Mouse (Mus musculus) heart, embryonic 11.5 days (tissue): ENCODE measurements around the gene Slc47a1. TPM values are rescaled to one million over a fixed set of nuclear protein-coding genes. Genes with fewer than 3 reads are reported as not detected.
"Not testable (repeated sequence)": the region's sequence is repeated elsewhere in the genome, so short reads cannot be mapped to it uniquely, and the experiment has no call there.

Experiments
- ATAC-seq: fragments of 200-750 bp; cut with Nextera tagmentation; replicated peaks from 2 replicates; pipeline ENCODE4 v1.8.0; 2017; ENCODE audit warnings: moderate library complexity; ENCODE audit not compliant: insufficient number of reproducible peaks, low FRiP score, low TSS enrichment
- H3K27ac ChIP-seq: fragments of 300-500 bp; sonication (generic); 2 replicates; pipeline ENCODE4 v1.5.1; 2014; ENCODE audit warnings: mild to moderate bottlenecking, low read depth, low read length
- H3K27me3 ChIP-seq: fragments of 300-500 bp; sonication (generic); 2 replicates; pipeline ENCODE4 v1.6.1; 2014; ENCODE audit warnings: mild to moderate bottlenecking, low read length, mixed read lengths; ENCODE audit not compliant: control insufficient read depth, insufficient read depth
- H3K36me3 ChIP-seq: fragments of 300-500 bp; sonication (generic); 2 replicates; pipeline ENCODE4 v1.6.1; 2014; ENCODE audit warnings: mild to moderate bottlenecking, low read length, moderate library complexity, mixed read lengths; ENCODE audit not compliant: control insufficient read depth, insufficient read depth
- H3K4me1 ChIP-seq: fragments of 300-500 bp; sonication (generic); 2 replicates; pipeline ENCODE4 v1.6.1; 2014; ENCODE audit warnings: low read length; ENCODE audit not compliant: control insufficient read depth, insufficient read depth
- H3K4me2 ChIP-seq: fragments of 300-500 bp; sonication (generic); 2 replicates; pipeline ENCODE4 v1.6.1; 2014; ENCODE audit warnings: mild to moderate bottlenecking, moderate library complexity
- H3K4me3 ChIP-seq: fragments of 300-500 bp; sonication (generic); 2 replicates; pipeline ENCODE4 v1.5.1; 2014; ENCODE audit warnings: low read depth, low read length
- H3K9ac ChIP-seq: fragments of 300-500 bp; sonication (generic); 2 replicates; pipeline ENCODE4 v1.6.1; 2014; ENCODE audit warnings: mild to moderate bottlenecking, low read depth, low read length, moderate library complexity
- H3K9me3 ChIP-seq: fragments of 300-500 bp; sonication (generic); replicated peaks from 2 replicates; pipeline ENCODE4 v1.6.1; 2016; ENCODE audit warnings: low read length; ENCODE audit not compliant: control insufficient read depth
- WGBS: fragments of 180-500 bp; shearing (Covaris S2); extraction: QIAGEN DNeasy Blood & Tissue Kit; methylation state at CpG from one replicate; pipeline ENCODE4 v1.1.7; 2014; ENCODE audit not compliant: insufficient replicate concordance; 5-methylcytosine and 5-hydroxymethylcytosine counted together
- polyA plus RNA-seq: library from polyadenylated mRNA; unstranded; fragments of >200 nt; fragmentation: Nextera tagmentation; extraction: Ambion mirVana; gene quantifications from 2 replicates; pipeline ENCODE4 v1.2.1, GENCODE M21; 2014

The Slc47a1 gene
- polyA plus RNA-seq, 1 experiment from 2014 or later, result 20.2 TPM

DNA sequence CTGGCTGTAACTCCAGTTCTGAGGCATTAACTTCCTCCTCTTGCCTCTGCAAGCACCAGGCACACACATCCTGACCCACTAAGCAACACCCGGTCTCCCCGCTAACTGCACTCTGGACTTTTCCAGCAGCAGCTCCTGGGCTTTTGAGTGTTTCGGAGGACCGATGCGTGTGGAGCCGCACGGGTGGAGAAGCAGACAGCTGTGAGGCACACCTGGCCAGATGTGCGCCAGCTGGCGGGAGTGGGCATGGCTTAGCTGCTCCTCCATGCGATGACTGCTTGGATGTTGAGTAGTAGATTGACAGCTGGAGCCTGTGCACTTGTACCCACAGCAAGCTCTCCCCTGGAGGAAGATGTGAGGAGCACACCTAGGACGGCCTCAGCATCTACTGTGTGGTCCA is 33.1 kb upstream of the Slc47a1 start:
- Histone ChIP-seq H3K9me3 (no peaks in the 10 kb centered on the region), H3K4me1 (no peaks in the 10 kb centered on the region), H3K27ac (no peak overlapping the region), H3K36me3 (no peaks in the 10 kb centered on the region), H3K9ac (no peak overlapping the region), H3K4me3 (no peak overlapping the region), H3K4me2 (no peak overlapping the region), H3K27me3 (peaks cover 2% of the 10 kb centered on the region; the same call in 1 of the 2 replicates)
- ATAC-seq, result no peak
- 75% methylated on average over 11 of the region's 11 CpGs for WGBS

DNA sequence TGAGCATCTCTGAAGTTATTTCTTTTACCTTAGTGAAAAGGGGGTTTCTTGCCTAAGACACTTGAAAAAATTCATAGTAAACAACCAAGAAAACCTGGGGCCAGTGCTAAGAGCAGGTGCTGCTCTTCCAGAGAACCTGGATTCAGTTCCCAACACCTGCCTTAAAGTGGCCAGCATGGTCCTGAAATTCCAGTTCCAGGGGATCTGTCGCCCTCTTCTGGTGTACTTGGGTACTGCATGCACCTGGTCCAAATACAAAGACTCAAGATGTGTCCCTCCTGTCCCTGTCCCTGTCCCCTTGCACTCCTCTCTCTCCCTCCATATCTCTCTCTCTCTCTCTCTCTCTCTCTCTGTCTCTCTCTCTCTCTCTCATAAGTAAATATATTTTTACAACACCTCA is 32.0 kb upstream of the Slc47a1 start:
- H3K9me3 ChIP-seq, result no peaks in the 10 kb centered on the region
- 0% methylated on average over 1 of the region's 1 CpGs for WGBS
- no peak for ATAC-seq
- no peaks in the 10 kb centered on the region for H3K36me3 ChIP-seq
- no peak overlapping the region for H3K9ac ChIP-seq
- no peaks in the 10 kb centered on the region for H3K4me1 ChIP-seq
- H3K27me3 ChIP-seq, result peaks cover 2% of the 10 kb centered on the region; the same call in 1 of the 2 replicates
- H3K27ac ChIP-seq, result no peak overlapping the region
- H3K4me3 ChIP-seq, result no peak overlapping the region
- no peak overlapping the region for H3K4me2 ChIP-seq

DNA sequence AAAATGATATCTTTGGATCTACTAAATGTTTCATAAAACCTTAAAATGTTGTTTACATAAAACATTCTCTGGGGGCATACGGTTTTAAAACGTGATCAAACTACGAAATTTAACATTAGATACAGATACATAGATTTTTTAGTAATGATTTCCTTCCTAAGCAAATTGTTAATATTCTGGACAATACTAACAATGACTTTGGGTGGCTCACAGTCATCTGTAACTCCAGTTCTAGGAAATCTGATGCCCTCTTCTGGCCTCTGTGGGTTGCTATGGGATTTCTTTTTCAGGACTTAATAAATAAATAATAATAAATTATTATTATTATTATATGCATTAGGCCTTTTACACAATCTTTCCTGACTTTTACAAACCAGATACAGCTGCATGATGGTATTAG is 30.9 kb upstream of the Slc47a1 start:
- Histone ChIP-seq H3K36me3 (no peaks in the 10 kb centered on the region), H3K27ac (no peak overlapping the region), H3K4me2 (peak overlapping the region; percentile 67), H3K9ac (no peak overlapping the region), H3K27me3 (peaks cover 2% of the 10 kb centered on the region; the same call in 1 of the 2 replicates), H3K9me3 (no peaks in the 10 kb centered on the region), H3K4me3 (peak overlapping the region; percentile 78), H3K4me1 (no peaks in the 10 kb centered on the region)
- no peak for ATAC-seq
- 21% methylated on average over 3 of the region's 3 CpGs for WGBS

DNA sequence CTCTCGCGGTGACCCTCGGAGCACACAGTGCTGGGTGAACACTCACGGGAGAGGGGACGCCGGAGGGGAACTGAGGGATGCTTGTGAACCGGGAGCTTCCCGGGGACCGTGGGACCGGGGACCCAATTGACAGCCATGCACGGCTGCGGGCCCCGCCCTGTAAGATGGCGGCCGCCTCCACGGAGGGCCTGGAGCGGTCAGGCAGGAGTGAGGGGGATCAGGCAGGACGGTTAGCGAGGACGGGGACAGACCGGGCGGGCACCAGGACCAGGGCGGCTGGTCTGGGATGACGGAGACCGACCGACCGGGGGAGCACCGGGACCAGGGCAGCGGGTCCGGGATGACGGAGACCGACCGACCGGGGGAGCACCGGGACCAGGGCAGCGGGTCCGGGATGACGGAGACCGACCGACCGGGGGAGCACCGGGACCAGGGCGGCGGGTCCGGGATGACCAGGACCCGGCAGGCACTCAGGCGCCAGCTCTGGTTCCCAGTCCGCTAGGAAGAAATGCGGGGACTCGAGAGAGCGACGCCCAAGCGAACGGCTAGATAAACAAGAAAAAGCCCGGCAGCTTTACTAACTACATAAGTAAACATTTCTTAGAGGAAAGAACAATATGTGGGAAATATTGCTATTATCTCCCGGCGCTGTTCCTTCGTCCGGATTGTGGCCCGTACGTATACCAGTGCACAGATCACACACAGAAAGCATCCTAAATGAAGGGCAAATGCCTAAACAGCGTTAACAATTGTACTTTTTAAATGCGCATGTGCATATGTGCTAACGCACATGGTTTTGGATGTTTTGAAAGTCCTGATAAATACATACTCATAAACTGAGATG is 30.3 kb upstream of the Slc47a1 start:
- no peaks in the 10 kb centered on the region for H3K4me1 ChIP-seq
- under 1% methylated on average over 64 of the region's 64 CpGs for WGBS

DNA sequence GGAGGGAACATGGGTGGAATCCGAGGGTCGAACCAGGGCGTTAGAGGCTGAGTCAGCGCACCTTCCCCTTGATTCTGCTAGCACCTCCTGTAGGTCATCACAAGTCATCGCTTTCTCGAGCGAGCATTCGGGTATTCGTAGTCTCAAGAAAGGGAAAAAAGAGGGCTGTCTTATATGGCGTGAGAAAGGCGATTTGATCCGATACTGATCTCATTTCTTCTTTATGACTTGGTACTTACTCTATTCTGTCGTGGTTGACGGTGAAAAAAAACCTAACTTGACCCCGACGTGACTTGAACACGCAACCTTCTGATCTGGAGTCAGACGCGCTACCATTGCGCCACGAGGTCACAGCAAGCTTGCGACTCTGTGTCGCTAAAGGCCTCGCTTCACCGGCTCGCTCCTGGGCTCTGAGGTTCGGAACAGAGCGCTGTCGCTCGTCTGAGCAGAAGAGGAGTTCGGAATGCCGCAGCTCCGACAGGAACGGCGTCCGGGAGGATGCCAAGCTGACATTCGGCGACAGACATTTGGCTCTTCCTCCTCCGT is 29.6 kb upstream of the Slc47a1 start:
- Histone ChIP-seq H3K4me1 (no peaks in the 10 kb centered on the region), H3K4me3 (peak overlapping the region; percentile 78), H3K9me3 (no peaks in the 10 kb centered on the region), H3K36me3 (no peaks in the 10 kb centered on the region), H3K27ac (peak overlapping the region; percentile 93), H3K9ac (peak overlapping the region; percentile 80), H3K27me3 (peaks cover 2% of the 10 kb centered on the region; the same call in 1 of the 2 replicates), H3K4me2 (peak overlapping the region; percentile 67)
- WGBS, result 1% methylated on average over 39 of the region's 39 CpGs
- peak; percentile 85 for ATAC-seq

More for the DNA sequence above, 30.3 kb upstream of the Slc47a1 start:
- H3K27me3 ChIP-seq, result peaks cover 2% of the 10 kb centered on the region; the same call in 1 of the 2 replicates
- ATAC-seq, result peak; percentile 85
- H3K27ac ChIP-seq, result peak overlapping the region; percentile 93
- H3K36me3 ChIP-seq, result no peaks in the 10 kb centered on the region
- H3K9me3 ChIP-seq, result no peaks in the 10 kb centered on the region
- H3K9ac ChIP-seq, result peak overlapping the region; percentile 80
- H3K4me2 ChIP-seq, result peak overlapping the region; percentile 67
- H3K4me3 ChIP-seq, result peak overlapping the region; percentile 78

DNA sequence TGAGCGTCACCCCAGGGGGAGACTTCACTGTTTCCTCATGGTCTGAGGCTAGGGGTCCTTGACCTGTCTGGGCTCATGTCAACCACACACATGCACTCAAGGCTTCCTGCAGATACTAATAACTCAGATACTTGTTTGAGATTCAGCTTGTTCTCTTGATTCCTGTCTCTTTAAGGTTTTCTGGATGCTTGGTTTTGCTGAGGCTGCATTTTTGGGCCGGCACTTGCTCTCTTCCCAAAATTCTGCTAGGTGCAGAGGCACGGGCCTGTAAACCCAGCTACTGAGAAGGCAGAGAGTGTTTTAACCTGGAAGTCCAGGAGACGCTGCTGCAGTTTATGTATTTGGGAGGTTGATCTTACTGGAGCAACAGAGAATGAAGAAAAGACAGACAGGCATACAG is 23.6 kb upstream of the Slc47a1 start:
- H3K9ac ChIP-seq, result no peak overlapping the region
- H3K27ac ChIP-seq, result 0 out of 2 replicates have a peak overlapping the region, but pooled peaks have one; percentile 84
- 83% methylated on average over 4 of the region's 4 CpGs for WGBS
- H3K4me1 ChIP-seq, result peaks cover 12% of the 10 kb centered on the region; the same call in 1 of the 2 replicates
- no peaks in the 10 kb centered on the region for H3K9me3 ChIP-seq
- no peaks in the 10 kb centered on the region for H3K27me3 ChIP-seq
- ATAC-seq, result no peak
- H3K4me2 ChIP-seq, result no peak overlapping the region
- H3K36me3 ChIP-seq, result no peaks in the 10 kb centered on the region
- H3K4me3 ChIP-seq, result no peak overlapping the region

DNA sequence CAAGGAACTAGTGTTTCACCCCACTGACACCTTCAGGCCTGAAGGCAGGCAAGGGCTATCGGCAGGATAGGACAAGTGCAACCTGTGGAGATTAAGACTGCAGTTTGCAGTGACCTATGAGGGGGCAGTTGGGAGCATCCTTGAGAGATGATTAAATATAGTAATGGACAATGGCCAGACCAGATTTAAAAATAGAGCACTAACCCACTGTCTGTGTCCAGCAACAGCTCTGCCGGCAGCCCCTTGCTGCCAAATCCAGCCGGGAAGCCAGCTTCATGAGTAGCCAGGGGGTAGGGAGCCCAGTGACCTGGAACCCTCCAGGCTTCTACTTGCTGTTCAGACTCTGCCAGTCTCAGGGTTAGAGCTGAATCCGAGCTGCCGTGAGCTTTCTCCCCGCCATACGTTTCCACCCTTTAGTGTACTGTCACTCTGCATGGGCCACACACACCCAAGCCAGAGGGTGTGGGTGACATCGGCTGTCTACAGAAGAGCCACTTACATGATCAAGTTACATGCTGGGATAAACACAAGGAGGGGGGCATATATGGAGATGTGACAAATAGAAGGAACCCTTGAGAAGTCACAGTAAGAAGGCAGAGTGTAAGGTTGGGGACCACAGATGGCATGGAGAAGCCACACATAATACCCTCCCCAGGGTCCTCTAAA is 22.7 kb upstream of the Slc47a1 start:
- Histone ChIP-seq H3K36me3 (no peaks in the 10 kb centered on the region), H3K4me3 (no peak overlapping the region), H3K9me3 (no peaks in the 10 kb centered on the region), H3K27me3 (no peaks in the 10 kb centered on the region), H3K4me1 (peaks cover 12% of the 10 kb centered on the region; the same call in 1 of the 2 replicates), H3K4me2 (peak overlapping the region; percentile 44), H3K27ac (peak overlapping the region; percentile 84), H3K9ac (peak overlapping the region; percentile 43; the same call in 1 of the 2 replicates)
- 38% methylated on average over 8 of the region's 8 CpGs for WGBS
- no peak for ATAC-seq

DNA sequence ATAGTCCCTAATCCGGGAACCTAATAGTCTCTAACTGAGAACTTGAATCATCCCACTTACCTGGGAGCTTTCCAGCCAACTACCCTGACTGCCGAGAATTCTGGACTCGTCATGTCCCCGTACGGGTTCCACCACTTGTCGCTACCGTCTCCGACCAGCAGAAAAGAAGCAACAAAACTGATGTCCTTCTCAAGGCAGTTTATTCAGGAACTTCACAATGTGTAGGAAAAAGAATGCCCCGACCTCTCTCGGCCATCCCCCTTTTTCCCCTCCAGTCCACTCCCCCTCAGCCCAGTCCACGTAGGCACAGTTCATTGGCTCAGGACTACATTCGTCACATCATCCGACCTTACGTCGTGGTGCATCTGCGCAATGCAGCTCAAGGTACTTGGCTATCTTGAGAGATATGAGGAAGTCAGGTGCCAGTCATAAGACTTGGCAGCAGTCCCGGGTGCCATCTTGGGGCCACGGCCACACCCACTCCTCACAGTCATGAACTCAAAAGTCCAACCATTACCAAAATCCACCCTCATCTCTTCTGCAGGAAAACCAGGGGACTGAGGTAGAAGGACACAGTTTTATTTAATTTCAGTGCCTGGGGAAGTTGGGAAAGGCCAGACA is 19.4 kb upstream of the Slc47a1 start:
- H3K9ac ChIP-seq, H3K4me2 ChIP-seq, H3K27me3 ChIP-seq, H3K27ac ChIP-seq, H3K9me3 ChIP-seq, ATAC-seq, H3K36me3 ChIP-seq, H3K4me3 ChIP-seq: not testable (repeated sequence)
- peaks cover 12% of the 10 kb centered on the region; the same call in 1 of the 2 replicates for H3K4me1 ChIP-seq
- 90% methylated on average over 18 of the region's 18 CpGs for WGBS
